Mouse (Mus musculus) CH12F3 (cell line): ENCODE results near the gene Pdzrn3.

Source experiments
- in situ Hi-C: fragments of 300-500 bp; cut with MboI; formaldehyde crosslinking; loops from 2 replicates; pipeline ENCODE4 v1.14.3; 2020; ENCODE audit warnings: low sequenced_read_pairs

The Pdzrn3 gene

GRCm38 (mm10) chr6:101377167-101377934 is at the start of gene Pdzrn3:
Pdzrn3 (minus strand) TSS chr6:101377897.
- in situ Hi-C loops: no loop called here

GRCm38 (mm10) chr6:101427296-101427695 is 49.6 kb upstream of the Pdzrn3 start:
- in situ Hi-C loops: no loop called here

- in situ Hi-C loops: no loop called here
Measured at GRCm38 (mm10) chr6:101426301-101426700, 48.6 kb upstream of the Pdzrn3 start.

GRCm38 (mm10) chr6:101422084-101422954 is 44.6 kb upstream of the Pdzrn3 start:
- in situ Hi-C loops: no loop called here

GRCm38 (mm10) chr6:101418213-101418612 is 40.5 kb upstream of the Pdzrn3 start:
- in situ Hi-C loops: no loop called here

GRCm38 (mm10) chr6:101411701-101412100 is 34.0 kb upstream of the Pdzrn3 start:
- in situ Hi-C loops: no loop called here

GRCm38 (mm10) chr6:101411064-101411463 is 33.4 kb upstream of the Pdzrn3 start:
- in situ Hi-C loops: no loop called here

- in situ Hi-C loops: no loop called here
Measured at GRCm38 (mm10) chr6:101396711-101397110, 19.0 kb upstream of the Pdzrn3 start.

GRCm38 (mm10) chr6:101395908-101396307 is 18.2 kb upstream of the Pdzrn3 start:
- in situ Hi-C loops: no loop called here

- in situ Hi-C loops: no loop called here
Measured at GRCm38 (mm10) chr6:101392801-101393117, 15.1 kb upstream of the Pdzrn3 start.

GRCm38 (mm10) chr6:101392107-101392800 is 14.6 kb upstream of the Pdzrn3 start:
- in situ Hi-C loops: no loop called here

- in situ Hi-C loops: no loop called here
Measured at GRCm38 (mm10) chr6:101385490-101385889, 7.8 kb upstream of the Pdzrn3 start.

GRCm38 (mm10) chr6:101384958-101385357 is 7.3 kb upstream of the Pdzrn3 start:
- in situ Hi-C loops: no loop called here

GRCm38 (mm10) chr6:101384476-101384875 is 6.8 kb upstream of the Pdzrn3 start:
- in situ Hi-C loops: no loop called here

- in situ Hi-C loops: no loop called here
Measured at GRCm38 (mm10) chr6:101382891-101383290, 5.2 kb upstream of the Pdzrn3 start.

- in situ Hi-C loops: no loop called here
Measured at GRCm38 (mm10) chr6:101379546-101379945, 1.8 kb upstream of the Pdzrn3 start.

GRCm38 (mm10) chr6:101377935-101378609 is 375 bp upstream of the Pdzrn3 start:
- in situ Hi-C loops: no loop called here

GRCm38 (mm10) chr6:101376511-101377166 is 1.1 kb downstream of the Pdzrn3 start:
- in situ Hi-C loops: no loop called here

GRCm38 (mm10) chr6:101376049-101376448 is 1.6 kb downstream of the Pdzrn3 start:
- in situ Hi-C loops: no loop called here

GRCm38 (mm10) chr6:101374721-101375120 is 3.0 kb downstream of the Pdzrn3 start:
- in situ Hi-C loops: no loop called here
